Mouse (Mus musculus) ES-Bruce4 (cell line): Measurements from ENCODE around the gene Suv39h2.

ENCODE experiments used
- CTCF ChIP-seq: IDR thresholded peaks from one replicate; pipeline ENCODE4 v1.8.1; 2011; ENCODE audit warnings: low read depth, low read length
- POLR2A ChIP-seq: IDR thresholded peaks from one replicate; pipeline ENCODE4 v1.8.1; 2011; ENCODE audit warnings: low read length; ENCODE audit not compliant: insufficient read depth

DNA sequence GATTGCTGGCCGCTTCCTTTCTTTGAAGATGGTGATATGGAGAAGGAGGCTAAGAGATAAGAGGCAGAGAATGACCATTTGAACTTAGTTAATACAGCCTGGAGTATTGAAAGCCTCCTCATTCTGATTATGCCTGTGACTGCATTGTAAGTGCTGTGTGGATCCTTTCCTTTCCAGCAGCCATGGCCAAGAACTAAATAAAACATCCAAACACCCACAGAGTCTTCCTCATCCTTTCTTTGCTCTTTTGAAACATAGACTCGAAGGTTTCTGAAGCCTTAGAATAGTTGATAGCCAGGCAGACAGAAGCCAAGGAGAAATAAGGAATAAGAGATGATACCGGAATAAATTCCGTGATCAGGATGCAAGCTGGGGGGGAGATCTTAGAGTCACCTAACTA is 68.8 kb downstream of the Suv39h2 start:
- TF ChIP-seq CTCF (no peak), POLR2A (no peak)
